Mouse (Mus musculus) erythroblast, adult 5-6 weeks (primary cell): ENCODE measurements around the gene Sirt3. TPM values are rescaled to one million over a fixed set of nuclear protein-coding genes. Genes with fewer than 3 reads are reported as not detected.

Experiments used
- ATAC-seq: replicated peaks from 2 replicates; pipeline ENCODE4 v1.8.0; 2016; ENCODE audit warnings: moderate number of reproducible peaks, mild to moderate bottlenecking, moderate TSS enrichment, inconsistent platforms; ENCODE audit not compliant: poor library complexity, low FRiP score, severe bottlenecking
- total RNA-seq, 2 experiments: library from RNA; stranded (forward) in 1 of 2; stranded (reverse) in 1 of 2; fragments of 150-400 nt in 1 of 2; fragments of 200-764, 138-1000 nt in 1 of 2; gene quantifications; 2 replicates each; pipeline versions ENCODE4 v1.2.3 to v1.2.4; 2015 to 2017; ENCODE audit warnings: low replicate concordance in 2 of 2

Sirt3 gene
- total RNA-seq, 2 experiments from 2014 or later, result 1.4 to 12.1 TPM

GRCm38 (mm10) chr7:140855181-140855580 is 26.9 kb downstream of the Sirt3 start:
- ATAC-seq, result no peak

GRCm38 (mm10) chr7:140854483-140854882 is 27.6 kb downstream of the Sirt3 start:
- ATAC-seq, result no peak

- no peak for ATAC-seq
These were observed 28.7 kb downstream of the Sirt3 start for GRCm38 (mm10) chr7:140853386-140853785.

GRCm38 (mm10) chr7:140851916-140852315 is 30.2 kb downstream of the Sirt3 start:
- ATAC-seq, result no peak

- ATAC-seq, result no peak
These were observed 33.5 kb downstream of the Sirt3 start for GRCm38 (mm10) chr7:140848591-140848990.

- ATAC-seq, result no peak
These were observed 34.1 kb downstream of the Sirt3 start, which contains the start of gene Odf3 for GRCm38 (mm10) chr7:140847755-140848580. TSS of gene Odf3 (plus strand) at chr7:140847805.

GRCm38 (mm10) chr7:140846676-140847075 is 35.4 kb downstream of the Sirt3 start:
- ATAC-seq, result no peak

- no peak for ATAC-seq
These were observed 36.4 kb downstream of the Sirt3 start for GRCm38 (mm10) chr7:140845683-140846082.

GRCm38 (mm10) chr7:140844905-140845665 is 37.0 kb downstream of the Sirt3 start, which contains the start of gene Scgb1c1:
TSS of gene Scgb1c1 (plus strand) at chr7:140845547.
- ATAC-seq, result peak; percentile 80

- no peak for ATAC-seq
These were observed 38.3 kb downstream of the Sirt3 start for GRCm38 (mm10) chr7:140843806-140844205.

- no peak for ATAC-seq
These were observed 41.1 kb downstream of the Sirt3 start for GRCm38 (mm10) chr7:140840750-140841735.

- ATAC-seq, result no peak
These were observed 42.6 kb downstream of the Sirt3 start for GRCm38 (mm10) chr7:140839556-140839955.

GRCm38 (mm10) chr7:140836243-140837115 is 45.6 kb downstream of the Sirt3 start:
- ATAC-seq, result no peak

GRCm38 (mm10) chr7:140835758-140836087 is 46.4 kb downstream of the Sirt3 start:
- no peak for ATAC-seq

GRCm38 (mm10) chr7:140834968-140835757 is 46.9 kb downstream of the Sirt3 start, which contains the start of gene Urah:
TSS of gene Urah (plus strand) at chr7:140835018.
- ATAC-seq, result 0 out of 2 replicates have a peak, but pooled peaks have one; percentile 26

- ATAC-seq, result no peak
These were observed 48.8 kb downstream of the Sirt3 start for GRCm38 (mm10) chr7:140833341-140833740.

- no peak for ATAC-seq
These were observed 50.7 kb downstream of the Sirt3 start for GRCm38 (mm10) chr7:140831447-140831846.
